Mouse (Mus musculus): ENCODE results near the gene Fktn. TPM values are rescaled to one million over a fixed set of nuclear protein-coding genes. Genes with fewer than 3 reads are reported as not detected.
"Not testable (repeated sequence)": the region's sequence is repeated elsewhere in the genome, so short reads cannot be mapped to it uniquely, and the experiment has no call there.

Fktn gene
- polyA plus RNA-seq, 1 experiment = 23.5 TPM

DNA sequence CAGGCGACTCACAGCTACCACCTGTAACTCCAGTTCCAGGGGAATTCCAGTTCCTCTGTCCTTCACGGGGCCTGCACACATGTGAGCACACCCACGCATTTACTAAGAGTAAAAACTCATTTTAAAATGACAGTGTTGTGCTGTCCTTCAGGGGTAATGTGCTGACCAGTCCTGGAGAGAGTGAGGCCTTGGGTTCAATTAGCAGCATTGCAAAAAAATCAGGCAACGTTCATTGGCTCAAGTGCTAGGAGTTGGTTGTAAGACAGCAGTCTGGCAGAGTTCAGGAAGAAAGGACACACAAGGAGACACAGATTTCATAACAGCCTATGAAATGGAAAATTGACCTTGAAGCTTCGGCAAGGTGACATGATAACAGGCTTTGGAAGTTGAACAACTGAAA is 4.5 kb downstream of the Fktn start:
- TF ChIP-seq CTCF (IDR thresholded peaks at IDR 0.05; ENCODE audit: extremely low read depth, insufficient read depth, low read length) = no peak

DNA sequence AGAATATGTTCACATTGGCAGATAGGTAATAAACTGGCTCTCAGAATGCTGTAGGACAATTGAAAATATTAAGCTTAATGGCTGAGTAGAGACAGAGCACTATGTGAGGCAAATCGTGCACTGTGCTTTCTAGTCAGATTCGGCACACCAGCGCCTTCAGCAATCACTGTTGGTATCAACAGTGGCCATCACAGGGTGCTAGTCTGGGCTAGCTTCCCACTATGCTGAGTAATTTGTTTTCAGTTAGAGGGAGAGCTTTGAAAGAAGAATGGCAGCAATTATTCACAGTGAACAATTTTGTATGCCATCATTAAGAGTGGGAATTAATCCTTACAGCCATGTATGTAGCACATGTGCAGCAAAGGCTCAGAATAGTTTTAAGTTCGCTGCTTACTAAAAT is 8.7 kb downstream of the Fktn start:
- no peak overlapping the region for H3K27ac ChIP-seq (ENCODE audit: insufficient read depth, low read length)
- no peaks in the 10 kb centered on the region for H3K4me1 ChIP-seq (ENCODE audit: control insufficient read depth, insufficient read depth, low read length)
- no peak for TF ChIP-seq POLR2A (IDR thresholded peaks at IDR 0.05; ENCODE audit: extremely low read depth, insufficient read depth, low read length)
- TF ChIP-seq CTCF (IDR thresholded peaks at IDR 0.05; ENCODE audit: extremely low read depth, insufficient read depth, low read length) = no peak
- H3K4me3 ChIP-seq (ENCODE audit: insufficient read depth, low read length) = no peak overlapping the region

More for the DNA sequence above, 4.5 kb downstream of the Fktn start:
- Histone ChIP-seq H3K4me1 (ENCODE audit: control insufficient read depth, insufficient read depth, low read length) (no peaks in the 10 kb centered on the region), H3K27ac (ENCODE audit: insufficient read depth, low read length) (no peak overlapping the region), H3K4me3 (ENCODE audit: insufficient read depth, low read length) (no peak overlapping the region)

DNA sequence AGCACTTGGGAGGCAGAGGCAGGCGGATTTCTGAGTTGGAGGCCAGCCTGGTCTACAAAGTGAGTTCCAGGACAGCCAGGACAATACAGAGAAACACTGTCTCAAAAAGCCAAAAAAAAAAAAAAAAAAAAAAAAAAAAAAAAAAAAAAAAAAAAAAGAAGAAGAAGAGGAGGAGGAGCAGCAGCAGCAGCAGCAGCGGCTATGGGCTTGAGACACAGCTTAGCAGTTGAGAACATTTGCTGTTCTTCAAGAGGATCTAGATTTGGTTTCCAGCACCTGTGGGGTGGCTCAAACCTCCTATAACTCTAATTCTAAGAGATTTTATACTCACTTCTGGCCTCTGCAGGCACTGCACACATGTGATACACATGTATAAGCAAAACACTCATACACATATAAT is 12.3 kb downstream of the Fktn start:
- H3K4me3 ChIP-seq (ENCODE audit: insufficient read depth, low read length); H3K4me1 ChIP-seq (ENCODE audit: control insufficient read depth, insufficient read depth, low read length); H3K27ac ChIP-seq (ENCODE audit: insufficient read depth, low read length): not testable (repeated sequence)

GRCm38 (mm10) chr4:53728121-53728520 is 14.3 kb downstream of the Fktn start:
- Histone ChIP-seq H3K4me1 (ENCODE audit: control insufficient read depth, insufficient read depth, low read length) (no peaks in the 10 kb centered on the region), H3K27ac (ENCODE audit: insufficient read depth, low read length) (no peak overlapping the region)
- TF ChIP-seq CTCF (IDR thresholded peaks at IDR 0.05; ENCODE audit: extremely low read depth, insufficient read depth, low read length) (no peak), POLR2A (IDR thresholded peaks at IDR 0.05; ENCODE audit: extremely low read depth, insufficient read depth, low read length) (no peak)

DNA sequence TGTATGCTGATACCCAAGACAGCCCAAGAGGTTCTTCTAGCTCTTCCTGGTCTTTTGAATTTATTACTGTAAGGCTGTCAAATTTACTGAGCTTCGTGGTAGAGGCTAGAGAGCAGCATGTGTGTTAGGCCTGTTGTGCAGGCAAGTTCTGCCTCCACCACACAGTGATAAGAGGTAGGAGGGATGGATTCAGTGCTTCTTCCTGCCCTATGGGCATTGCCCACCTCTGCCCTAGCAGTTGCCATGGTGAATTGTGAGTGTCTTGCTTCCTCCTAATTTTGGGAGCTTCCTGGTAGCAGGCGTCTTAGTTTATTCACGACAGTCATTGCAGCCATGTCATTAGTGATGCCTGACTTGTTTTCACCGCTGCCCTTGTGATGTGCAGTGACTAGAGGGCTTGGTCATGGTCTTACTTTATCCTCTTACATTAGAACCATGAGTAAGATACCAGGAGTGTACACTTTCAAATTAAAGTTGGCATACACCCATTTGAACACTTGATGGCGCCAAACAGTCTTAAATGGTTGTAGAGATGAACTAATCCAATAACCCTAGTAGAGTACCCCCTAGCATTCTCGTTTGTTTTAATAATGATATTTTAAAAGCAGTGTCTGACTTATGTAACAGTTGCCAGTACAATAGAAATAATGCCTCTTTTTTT is 25.3 kb downstream of the Fktn start:
- no peak overlapping the region for H3K27ac ChIP-seq (ENCODE audit: insufficient read depth, low read length)

More at GRCm38 (mm10) chr4:53728121-53728520, 14.3 kb downstream of the Fktn start:
- no peak overlapping the region for H3K4me3 ChIP-seq (ENCODE audit: insufficient read depth, low read length)

GRCm38 (mm10) chr4:53749831-53750230 is 36.0 kb downstream of the Fktn start:
- no peak overlapping the region for H3K4me3 ChIP-seq (ENCODE audit: insufficient read depth, low read length)
- no peak for TF ChIP-seq CTCF (IDR thresholded peaks at IDR 0.05; ENCODE audit: extremely low read depth, insufficient read depth, low read length)
- no peak for TF ChIP-seq POLR2A (IDR thresholded peaks at IDR 0.05; ENCODE audit: extremely low read depth, insufficient read depth, low read length)
- H3K4me1 ChIP-seq (ENCODE audit: control insufficient read depth, insufficient read depth, low read length) = peaks cover 3% of the 10 kb centered on the region; the same call in 1 of the 2 replicates
- H3K27ac ChIP-seq (ENCODE audit: insufficient read depth, low read length) = no peak overlapping the region

More for the DNA sequence above, 25.3 kb downstream of the Fktn start:
- no peak overlapping the region for H3K4me3 ChIP-seq (ENCODE audit: insufficient read depth, low read length)
- no peak for TF ChIP-seq CTCF (IDR thresholded peaks at IDR 0.05; ENCODE audit: extremely low read depth, insufficient read depth, low read length)
- no peak for TF ChIP-seq POLR2A (IDR thresholded peaks at IDR 0.05; ENCODE audit: extremely low read depth, insufficient read depth, low read length)
- 0 out of 2 replicates have a peak, but pooled peaks cover 1% of the 10 kb centered on the region for H3K4me1 ChIP-seq (ENCODE audit: control insufficient read depth, insufficient read depth, low read length)

- peaks cover 3% of the 10 kb centered on the region; the same call in 1 of the 2 replicates for H3K4me1 ChIP-seq (ENCODE audit: control insufficient read depth, insufficient read depth, low read length)
- no peak overlapping the region for H3K27ac ChIP-seq (ENCODE audit: insufficient read depth, low read length)
- H3K4me3 ChIP-seq (ENCODE audit: insufficient read depth, low read length) = no peak overlapping the region
- TF ChIP-seq CTCF (IDR thresholded peaks at IDR 0.05; ENCODE audit: extremely low read depth, insufficient read depth, low read length) (0 out of 2 replicates have a peak, but pooled peaks have one; percentile 3), POLR2A (IDR thresholded peaks at IDR 0.05; ENCODE audit: extremely low read depth, insufficient read depth, low read length) (no peak)
Observed at GRCm38 (mm10) chr4:53750391-53751120, 36.8 kb downstream of the Fktn start.

GRCm38 (mm10) chr4:53757030-53757429 is 43.2 kb downstream of the Fktn start:
- no peak for TF ChIP-seq CTCF (IDR thresholded peaks at IDR 0.05; ENCODE audit: extremely low read depth, insufficient read depth, low read length)
- no peak for TF ChIP-seq POLR2A (IDR thresholded peaks at IDR 0.05; ENCODE audit: extremely low read depth, insufficient read depth, low read length)
- no peak overlapping the region for H3K4me3 ChIP-seq (ENCODE audit: insufficient read depth, low read length)
- H3K4me1 ChIP-seq (ENCODE audit: control insufficient read depth, insufficient read depth, low read length) = peaks cover 6% of the 10 kb centered on the region
- H3K27ac ChIP-seq (ENCODE audit: insufficient read depth, low read length) = no peak overlapping the region

DNA sequence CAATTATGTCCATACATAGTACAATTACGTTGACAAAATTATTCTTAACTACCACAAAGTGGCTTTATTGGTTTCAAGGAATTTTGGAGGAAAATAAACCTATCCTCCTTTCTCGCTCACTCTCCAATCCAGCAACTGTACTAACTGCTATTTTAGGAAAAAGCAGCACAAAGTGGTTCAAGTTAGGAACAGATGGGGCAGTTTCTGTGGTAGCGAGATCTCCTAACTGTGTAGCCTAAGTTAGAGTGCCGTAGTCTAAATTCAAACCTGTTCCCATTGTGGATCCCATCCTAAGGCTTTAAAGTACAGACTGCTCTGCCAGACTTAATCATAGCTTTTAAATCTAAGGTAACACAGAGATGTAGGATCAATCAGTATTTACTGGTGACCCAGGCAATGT is 45.0 kb downstream of the Fktn start:
- TF ChIP-seq CTCF (IDR thresholded peaks at IDR 0.05; ENCODE audit: extremely low read depth, insufficient read depth, low read length) = no peak
- no peak for TF ChIP-seq POLR2A (IDR thresholded peaks at IDR 0.05; ENCODE audit: extremely low read depth, insufficient read depth, low read length)
- H3K27ac ChIP-seq (ENCODE audit: insufficient read depth, low read length) = no peak overlapping the region

DNA sequence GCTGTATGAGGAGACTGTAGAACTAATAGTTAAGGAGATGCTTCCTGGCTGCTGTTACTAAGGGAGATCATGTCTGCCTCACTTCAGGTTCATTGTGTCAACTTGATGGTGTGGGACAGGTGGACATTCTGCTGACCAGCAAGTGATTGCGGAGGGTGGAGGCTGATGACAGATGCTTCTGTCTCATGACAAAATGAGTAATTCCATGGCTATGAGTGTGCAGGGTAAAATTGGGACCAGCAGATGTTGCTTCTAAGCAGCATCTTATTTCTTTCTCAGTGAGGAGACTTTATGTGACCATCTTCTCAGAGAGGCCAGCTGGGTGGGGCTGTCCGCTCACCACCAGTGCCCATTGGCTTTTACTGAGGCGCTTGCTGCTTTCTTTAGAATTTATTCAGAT is 45.9 kb downstream of the Fktn start:
- Histone ChIP-seq H3K27ac (ENCODE audit: insufficient read depth, low read length) (no peak overlapping the region), H3K4me3 (ENCODE audit: insufficient read depth, low read length) (no peak overlapping the region), H3K4me1 (ENCODE audit: control insufficient read depth, insufficient read depth, low read length) (peaks cover 6% of the 10 kb centered on the region)
- TF ChIP-seq POLR2A (IDR thresholded peaks at IDR 0.05; ENCODE audit: extremely low read depth, insufficient read depth, low read length) (no peak), CTCF (IDR thresholded peaks at IDR 0.05; ENCODE audit: extremely low read depth, insufficient read depth, low read length) (no peak)

More for the DNA sequence above, 45.0 kb downstream of the Fktn start:
- Histone ChIP-seq H3K4me3 (ENCODE audit: insufficient read depth, low read length) (no peak overlapping the region), H3K4me1 (ENCODE audit: control insufficient read depth, insufficient read depth, low read length) (peaks cover 6% of the 10 kb centered on the region)
